Mouse (Mus musculus) lung, adult 2 months (tissue): ENCODE measurements around the gene Pip4k2b.

Experiments used
- CTCF ChIP-seq: fragments of 200-500 bp; IDR thresholded peaks from 2 replicates; pipeline ENCODE4 v1.5.1; 2011; ENCODE audit warnings: mild to moderate bottlenecking, low read length, control low read depth; ENCODE audit not compliant: insufficient read depth
- POLR2A ChIP-seq: fragments of 200-500 bp; IDR thresholded peaks from 2 replicates; pipeline ENCODE4 v1.6.1; 2011; ENCODE audit warnings: low read depth, mild to moderate bottlenecking, control low read depth, low read length, borderline replicate concordance; ENCODE audit errors: extremely low read depth

- TF ChIP-seq CTCF (no peak), POLR2A (no peak)
Measured at GRCm38 (mm10) chr11:97743423-97743822, 1.1 kb downstream of the Pip4k2b start.
